Mouse (Mus musculus) heart, embryonic 15.5 days (tissue): ENCODE measurements around the gene Tmem136. TPM values are rescaled to one million over a fixed set of nuclear protein-coding genes. Genes with fewer than 3 reads are reported as not detected.

Experiments
- ATAC-seq: fragments of 200-750 bp; cut with Nextera tagmentation; replicated peaks from 2 replicates; pipeline ENCODE4 v1.8.0; 2017; ENCODE audit warnings: low read depth, moderate TSS enrichment; ENCODE audit not compliant: insufficient number of reproducible peaks, insufficient read depth, low FRiP score
- H3K27ac ChIP-seq: fragments of 300-500 bp; sonication (generic); 2 replicates; pipeline ENCODE4 v1.5.1; 2015; ENCODE audit warnings: mild to moderate bottlenecking, inconsistent platforms
- H3K27me3 ChIP-seq: fragments of 300-500 bp; sonication (generic); 2 replicates; pipeline ENCODE4 v1.6.1; 2015; ENCODE audit warnings: inconsistent platforms
- H3K36me3 ChIP-seq: fragments of 300-500 bp; sonication (generic); 2 replicates; pipeline ENCODE4 v1.6.1; 2015; ENCODE audit warnings: mild to moderate bottlenecking, inconsistent platforms
- H3K4me1 ChIP-seq: fragments of 300-500 bp; sonication (generic); replicated peaks from 2 replicates; pipeline ENCODE4 v1.6.1; 2015; ENCODE audit warnings: inconsistent platforms
- H3K4me2 ChIP-seq: fragments of 300-500 bp; sonication (generic); 2 replicates; pipeline ENCODE4 v1.6.1; 2015; ENCODE audit warnings: inconsistent platforms, mild to moderate bottlenecking, moderate library complexity
- H3K4me3 ChIP-seq: fragments of 300-500 bp; sonication (generic); 2 replicates; pipeline ENCODE4 v1.5.1; 2015; ENCODE audit warnings: mild to moderate bottlenecking, inconsistent platforms
- H3K9ac ChIP-seq: fragments of 300-500 bp; sonication (generic); 2 replicates; pipeline ENCODE4 v1.6.1; 2015; ENCODE audit warnings: mild to moderate bottlenecking, inconsistent platforms
- H3K9me3 ChIP-seq: fragments of 300-500 bp; sonication (generic); replicated peaks from 2 replicates; pipeline ENCODE4 v1.6.1; 2016; ENCODE audit warnings: inconsistent platforms
- WGBS: fragments of 180-500 bp; shearing (Covaris S2); methylation state at CpG from one replicate; pipeline ENCODE4 v1.1.7; 2015; ENCODE audit warnings: mixed read lengths; 5-methylcytosine and 5-hydroxymethylcytosine counted together
- polyA plus RNA-seq: library from polyadenylated mRNA; unstranded; fragments of >200 nt; fragmentation: Nextera tagmentation; extraction: Ambion mirVana; gene quantifications from 2 replicates; pipeline ENCODE4 v1.2.1, GENCODE M21; 2015

Gene Tmem136
- polyA plus RNA-seq, 1 experiment from 2014 or later, result 11.8 TPM

DNA sequence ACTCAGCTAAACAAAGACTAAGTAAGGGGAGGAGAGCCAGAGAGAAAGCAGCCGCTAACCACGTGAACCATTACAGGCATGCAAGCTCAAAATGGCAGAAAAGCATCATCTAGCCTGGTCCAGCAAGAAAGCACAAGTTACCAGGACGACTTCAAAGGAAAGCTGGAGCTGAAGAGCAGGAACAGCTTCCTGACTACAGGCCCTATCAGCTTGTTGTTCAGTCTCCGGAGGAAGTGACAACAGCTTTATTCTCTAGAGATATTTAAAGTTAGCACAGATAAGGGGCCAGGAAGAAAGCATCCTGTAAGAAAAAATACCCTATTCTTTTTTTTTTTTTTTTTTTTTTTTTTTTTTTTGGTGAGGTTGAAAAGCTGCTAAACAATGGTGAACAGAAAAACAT, 17.4 kb downstream of the Tmem136 start:
- H3K27me3 ChIP-seq, result no peaks in the 10 kb centered on the region
- H3K9me3 ChIP-seq, result no peaks in the 10 kb centered on the region
- H3K27ac ChIP-seq, result peak overlapping the region; percentile 42
- H3K4me2 ChIP-seq, result peak overlapping the region; percentile 13; the same call in 1 of the 2 replicates
- no peak overlapping the region for H3K9ac ChIP-seq
- H3K36me3 ChIP-seq, result no peaks in the 10 kb centered on the region
- H3K4me1 ChIP-seq, result peaks cover 43% of the 10 kb centered on the region
- 32% methylated on average over 4 of the region's 4 CpGs for WGBS
- no peak for ATAC-seq
- H3K4me3 ChIP-seq, result no peak overlapping the region

DNA sequence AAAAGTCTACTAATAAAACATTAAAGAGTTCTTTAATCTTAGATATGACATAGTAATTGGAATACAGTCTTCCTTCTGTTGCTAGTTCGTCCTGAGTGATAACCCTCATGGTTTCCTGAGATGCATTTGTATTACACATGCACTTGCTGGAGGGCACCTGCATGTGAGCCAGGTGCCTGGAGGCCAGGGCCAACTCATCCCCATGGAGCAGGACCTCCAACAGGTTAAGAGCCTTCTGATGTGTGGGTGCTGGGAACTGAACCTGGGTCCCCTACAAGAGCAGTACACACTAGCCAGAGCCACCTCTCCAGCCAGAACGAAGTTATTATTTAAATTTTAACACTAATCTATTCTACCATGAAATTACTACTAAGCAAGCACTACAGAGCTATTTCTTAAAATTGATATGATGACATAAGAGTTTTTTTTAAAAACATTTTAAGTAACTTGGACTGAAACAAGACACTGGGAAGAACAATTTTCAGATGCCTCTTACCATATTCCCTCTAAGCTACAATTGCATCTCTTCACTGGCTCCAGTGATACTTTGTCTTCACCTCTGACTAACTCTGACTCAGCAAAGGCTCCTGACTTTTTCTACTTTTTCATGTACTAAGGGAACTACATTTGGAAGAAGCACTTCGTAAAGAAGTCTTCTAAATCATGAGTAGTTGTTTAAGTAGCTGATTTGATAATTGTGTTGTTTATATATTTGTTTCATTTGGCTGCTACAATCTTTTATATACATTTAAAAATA, 18.4 kb downstream of the Tmem136 start:
- no peak overlapping the region for H3K4me3 ChIP-seq
- H3K27me3 ChIP-seq, result no peaks in the 10 kb centered on the region
- no peaks in the 10 kb centered on the region for H3K36me3 ChIP-seq
- 87% methylated on average over 3 of the region's 3 CpGs for WGBS
- H3K4me2 ChIP-seq, result no peak overlapping the region
- H3K9me3 ChIP-seq, result no peaks in the 10 kb centered on the region
- H3K27ac ChIP-seq, result no peak overlapping the region
- no peak for ATAC-seq
- H3K9ac ChIP-seq, result no peak overlapping the region
- H3K4me1 ChIP-seq, result peaks cover 39% of the 10 kb centered on the region

DNA sequence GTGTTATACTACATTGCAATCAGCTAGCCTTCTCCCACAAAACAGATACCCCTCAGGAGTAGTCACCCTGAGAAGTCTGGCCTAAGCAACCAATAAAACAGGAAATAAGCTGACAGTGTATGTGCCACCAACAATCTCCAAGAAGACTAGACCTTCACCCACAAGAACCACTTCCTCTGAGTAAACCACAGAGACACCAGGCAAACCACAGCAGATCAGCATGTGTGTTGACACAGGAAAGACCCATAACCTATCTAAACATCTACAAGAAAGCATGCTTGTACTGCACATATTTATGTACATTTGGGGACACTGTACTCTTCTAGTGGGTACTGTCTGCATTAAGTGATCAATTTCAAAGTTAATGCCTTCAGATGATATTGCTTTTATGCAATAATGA, 20.0 kb downstream of the Tmem136 start:
- Histone ChIP-seq H3K4me1 (peaks cover 28% of the 10 kb centered on the region), H3K9me3 (no peaks in the 10 kb centered on the region), H3K36me3 (no peaks in the 10 kb centered on the region), H3K4me3 (no peak overlapping the region), H3K27ac (no peak overlapping the region), H3K9ac (no peak overlapping the region), H3K27me3 (no peaks in the 10 kb centered on the region), H3K4me2 (no peak overlapping the region)
- ATAC-seq, result no peak

DNA sequence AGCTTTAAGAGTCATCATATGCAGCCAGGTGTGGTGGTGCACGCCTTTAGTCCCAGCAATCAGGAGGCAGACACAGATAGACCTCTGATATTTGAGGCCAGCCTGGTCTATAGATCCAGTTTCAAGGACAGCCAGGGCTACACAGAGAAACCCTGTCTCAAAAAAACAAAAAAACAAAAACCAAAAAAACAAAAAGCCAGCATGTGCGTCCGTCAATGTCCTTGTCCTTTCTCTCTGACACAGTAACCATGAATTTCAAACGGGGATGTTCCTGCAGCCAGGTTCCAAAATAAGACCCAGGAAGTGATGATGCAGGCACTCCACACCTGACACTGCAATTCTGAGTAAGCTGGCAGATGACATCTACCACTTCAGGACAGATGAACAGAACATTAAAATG, 21.5 kb downstream of the Tmem136 start:
- Histone ChIP-seq H3K4me3 (no peak overlapping the region), H3K27ac (no peak overlapping the region), H3K27me3 (no peaks in the 10 kb centered on the region), H3K9ac (no peak overlapping the region), H3K36me3 (no peaks in the 10 kb centered on the region), H3K9me3 (no peaks in the 10 kb centered on the region), H3K4me1 (peaks cover 29% of the 10 kb centered on the region), H3K4me2 (no peak overlapping the region)
- WGBS, result 82% methylated on average over 4 of the region's 4 CpGs
- no peak for ATAC-seq

DNA sequence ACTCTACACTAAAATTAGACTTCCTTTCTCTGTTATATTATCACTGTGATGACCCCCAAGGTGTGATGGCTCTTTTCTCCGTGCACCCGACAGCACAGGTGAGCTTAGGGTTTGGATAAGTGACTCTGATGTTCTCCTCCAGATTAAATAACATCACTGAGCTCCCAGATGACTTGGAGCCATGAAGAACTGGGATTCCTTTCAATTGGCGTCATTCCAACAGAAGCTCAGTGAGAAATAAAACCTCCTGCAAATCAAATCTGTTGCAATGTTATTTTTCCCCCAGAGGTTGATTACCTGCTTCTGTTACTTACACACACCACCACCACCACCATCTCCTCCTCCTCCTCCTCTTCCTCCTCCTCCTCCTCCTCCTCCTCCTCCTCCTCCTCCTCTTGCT, 22.6 kb downstream of the Tmem136 start:
- Histone ChIP-seq H3K9ac (no peak overlapping the region), H3K9me3 (no peaks in the 10 kb centered on the region), H3K27me3 (no peaks in the 10 kb centered on the region), H3K4me1 (peaks cover 25% of the 10 kb centered on the region), H3K36me3 (no peaks in the 10 kb centered on the region), H3K27ac (peak overlapping the region; percentile 37; the same call in 1 of the 2 replicates), H3K4me2 (no peak overlapping the region), H3K4me3 (no peak overlapping the region)
- 44% methylated on average over 3 of the region's 3 CpGs for WGBS
- ATAC-seq, result no peak

DNA sequence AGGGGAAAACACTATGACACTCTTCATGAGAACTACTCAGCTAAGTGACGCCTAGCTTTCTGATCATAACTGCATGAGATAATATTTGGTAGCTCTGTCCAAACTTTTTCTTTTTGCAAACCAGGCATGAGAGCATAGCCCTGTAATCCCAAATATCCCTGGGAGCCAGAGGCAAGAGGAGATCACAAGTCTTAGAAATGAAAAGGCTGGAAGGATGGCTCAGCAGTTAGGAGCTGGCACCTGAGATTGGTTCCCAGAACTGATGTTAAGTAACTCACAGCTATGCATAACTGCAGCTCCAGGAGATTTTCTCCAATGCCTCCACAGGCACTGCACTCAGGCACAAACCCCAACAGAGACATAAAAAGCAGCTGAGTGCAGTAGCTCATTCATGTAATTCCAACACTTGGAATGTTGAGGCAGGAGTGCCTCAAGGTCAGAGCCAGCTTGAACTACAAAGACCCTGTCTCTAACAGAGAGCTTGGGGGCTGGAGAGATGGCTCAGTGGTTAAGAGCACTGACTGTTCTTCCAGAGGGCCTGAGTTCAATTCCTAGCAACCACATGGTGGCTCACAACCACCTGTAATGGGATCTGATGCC, 30.6 kb downstream of the Tmem136 start:
- 59% methylated on average over 1 of the region's 1 CpGs for WGBS
- Histone ChIP-seq H3K36me3 (no peaks in the 10 kb centered on the region), H3K4me3 (no peak overlapping the region), H3K9ac (no peak overlapping the region), H3K4me2 (no peak overlapping the region), H3K9me3 (no peaks in the 10 kb centered on the region), H3K4me1 (peaks cover 38% of the 10 kb centered on the region), H3K27me3 (no peaks in the 10 kb centered on the region), H3K27ac (peak overlapping the region; percentile 18; the same call in 1 of the 2 replicates)
- no peak for ATAC-seq

DNA sequence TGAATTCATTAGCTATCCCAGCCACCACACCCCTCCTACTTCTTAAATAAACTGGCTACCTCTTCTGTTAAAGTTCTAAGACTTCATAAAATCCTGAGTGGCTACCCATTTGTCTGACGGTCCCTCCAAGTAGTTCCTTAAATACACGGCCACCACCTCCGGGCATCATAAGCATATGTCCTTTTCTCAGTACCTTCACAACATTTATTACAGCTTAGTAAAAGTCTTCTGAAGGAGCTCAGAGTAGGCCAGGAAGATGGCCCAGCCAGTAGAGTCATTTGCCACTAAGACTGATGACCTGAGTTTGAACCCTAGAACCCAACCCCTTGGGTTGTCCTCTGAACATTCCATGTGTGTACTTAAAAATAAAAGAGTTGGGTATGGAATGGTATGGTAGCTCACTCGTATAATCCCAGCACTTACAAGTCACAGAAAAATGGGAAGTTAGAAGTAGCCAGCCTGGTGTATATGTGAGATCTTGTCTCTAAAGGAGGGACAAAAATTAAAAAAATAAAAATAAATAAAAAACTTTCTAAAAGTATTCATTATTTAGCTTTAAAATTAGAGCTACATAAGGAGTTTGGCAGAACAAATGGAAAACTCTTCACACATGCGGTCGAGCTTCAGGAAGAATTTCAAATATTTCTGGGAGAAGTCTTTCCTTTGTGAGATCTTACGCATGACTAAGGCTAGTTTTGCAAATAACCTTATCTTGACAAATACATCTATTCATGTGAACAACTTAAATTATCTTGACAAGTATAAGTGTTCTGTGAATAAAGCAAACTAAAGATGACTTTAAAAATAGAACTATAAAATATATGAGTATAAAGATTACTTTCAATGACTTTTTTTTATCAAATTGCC, 31.6 kb downstream of the Tmem136 start:
- 57% methylated on average over 7 of the region's 7 CpGs for WGBS
- peaks cover 45% of the 10 kb centered on the region for H3K4me1 ChIP-seq
- no peak overlapping the region for H3K9ac ChIP-seq
- H3K4me2 ChIP-seq, result no peak overlapping the region
- ATAC-seq, result no peak
- no peaks in the 10 kb centered on the region for H3K36me3 ChIP-seq
- peak overlapping the region; percentile 34; the same call in 1 of the 2 replicates for H3K27ac ChIP-seq
- no peaks in the 10 kb centered on the region for H3K9me3 ChIP-seq
- H3K27me3 ChIP-seq, result no peaks in the 10 kb centered on the region
- H3K4me3 ChIP-seq, result no peak overlapping the region

DNA sequence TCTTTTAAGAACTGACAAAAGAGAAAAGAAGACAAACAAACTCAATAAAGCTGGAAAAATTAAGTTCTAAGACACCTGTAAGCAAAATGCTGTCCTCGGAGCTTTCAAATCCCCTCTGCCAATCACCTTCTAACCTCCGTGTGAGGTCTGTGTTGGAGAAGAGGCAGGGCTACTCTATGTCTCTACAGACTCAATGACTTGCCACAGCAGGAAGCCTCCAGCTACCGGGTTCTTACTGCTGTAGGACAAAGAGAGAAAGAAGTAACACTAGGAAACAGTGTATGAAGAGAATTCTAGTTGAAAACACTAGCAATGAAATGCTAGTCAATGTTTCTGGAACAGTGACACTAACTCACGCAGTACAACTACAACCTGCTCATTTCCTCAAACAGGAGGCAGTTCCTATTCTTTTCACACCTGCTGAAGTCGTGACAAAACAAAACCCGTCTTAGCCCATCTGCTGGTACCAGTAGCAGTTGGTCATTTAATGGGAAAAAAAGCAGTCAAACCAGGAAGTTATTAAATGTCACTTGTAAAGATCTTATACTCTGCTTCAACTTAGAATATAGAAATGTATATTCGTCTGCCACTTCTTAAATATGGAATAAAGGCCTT, 32.8 kb downstream of the Tmem136 start:
- no peaks in the 10 kb centered on the region for H3K9me3 ChIP-seq
- H3K27me3 ChIP-seq, result no peaks in the 10 kb centered on the region
- H3K36me3 ChIP-seq, result no peaks in the 10 kb centered on the region
- peaks cover 45% of the 10 kb centered on the region for H3K4me1 ChIP-seq
- no peak overlapping the region for H3K27ac ChIP-seq
- no peak overlapping the region for H3K9ac ChIP-seq
- ATAC-seq, result no peak
- WGBS, result 61% methylated on average over 7 of the region's 7 CpGs
- H3K4me3 ChIP-seq, result no peak overlapping the region
- no peak overlapping the region for H3K4me2 ChIP-seq

DNA sequence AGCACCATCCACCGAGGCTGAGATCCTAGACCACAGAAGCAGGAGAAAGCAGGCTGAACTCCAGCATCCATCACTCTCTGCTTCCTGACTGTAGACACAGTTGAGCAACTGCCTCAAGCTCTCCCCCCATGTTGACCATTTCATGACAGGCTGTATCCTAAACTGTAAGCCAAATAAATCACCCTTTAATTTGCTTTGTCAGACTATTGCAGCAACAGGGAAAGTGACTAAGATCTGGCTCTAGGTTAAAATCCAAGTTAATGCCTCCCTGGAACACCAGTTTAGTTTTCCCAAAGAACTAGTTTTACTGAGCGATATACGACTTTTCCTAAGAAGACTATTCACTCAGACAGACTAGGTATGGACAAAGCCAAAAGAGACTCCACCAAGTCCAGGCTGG, 37.7 kb downstream of the Tmem136 start:
- peaks cover 32% of the 10 kb centered on the region for H3K4me1 ChIP-seq
- no peaks in the 10 kb centered on the region for H3K27me3 ChIP-seq
- WGBS, result 81% methylated on average over 3 of the region's 3 CpGs
- no peak overlapping the region for H3K4me2 ChIP-seq
- no peak overlapping the region for H3K27ac ChIP-seq
- no peak for ATAC-seq
- H3K9ac ChIP-seq, result no peak overlapping the region
- H3K9me3 ChIP-seq, result no peaks in the 10 kb centered on the region
- no peak overlapping the region for H3K4me3 ChIP-seq
- no peaks in the 10 kb centered on the region for H3K36me3 ChIP-seq

DNA sequence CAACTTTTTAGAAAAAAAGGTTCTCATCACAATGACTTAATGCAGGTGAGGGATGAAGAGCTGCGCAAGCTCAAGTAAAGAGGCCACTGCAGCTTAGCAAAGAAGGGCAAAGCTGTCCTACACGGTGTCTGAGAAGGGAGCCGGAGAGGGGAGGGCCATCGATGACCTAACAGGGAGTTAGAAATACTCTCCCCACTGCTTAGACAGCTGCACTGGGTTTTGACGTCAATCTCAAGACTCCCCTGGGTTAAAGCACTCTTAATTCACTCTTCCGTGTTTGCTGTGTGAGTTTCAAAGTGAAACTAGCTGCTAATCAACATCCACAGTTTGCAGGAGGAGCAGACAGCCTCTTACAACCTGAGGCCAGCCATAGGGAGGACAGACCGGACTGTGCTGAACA, 40.2 kb downstream of the Tmem136 start:
- Histone ChIP-seq H3K9me3 (no peaks in the 10 kb centered on the region), H3K9ac (no peak overlapping the region), H3K27me3 (no peaks in the 10 kb centered on the region), H3K4me1 (peaks cover 26% of the 10 kb centered on the region), H3K4me2 (no peak overlapping the region), H3K27ac (no peak overlapping the region), H3K4me3 (no peak overlapping the region), H3K36me3 (no peaks in the 10 kb centered on the region)
- ATAC-seq, result no peak
- WGBS, result 69% methylated on average over 7 of the region's 7 CpGs

DNA sequence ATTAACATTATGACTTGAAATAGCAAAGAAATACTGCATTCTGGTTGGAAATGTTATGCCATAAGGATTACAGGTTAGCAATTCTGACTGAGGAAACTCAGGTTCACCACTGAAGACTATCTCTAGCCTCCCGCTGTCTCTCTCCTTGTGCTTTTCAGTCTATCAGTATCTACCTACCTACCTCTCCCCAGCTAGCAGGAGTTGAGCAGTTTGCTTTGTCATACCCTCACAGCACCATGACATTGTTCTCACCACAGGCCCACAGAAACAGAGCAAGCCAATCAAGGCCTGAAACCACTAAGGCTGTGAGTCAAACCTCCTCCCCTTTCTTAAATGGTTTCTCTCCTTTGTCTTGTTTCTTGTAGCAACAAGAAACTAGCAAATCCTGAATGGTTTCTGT, 41.8 kb downstream of the Tmem136 start:
- Histone ChIP-seq H3K36me3 (no peaks in the 10 kb centered on the region), H3K4me2 (no peak overlapping the region), H3K27me3 (no peaks in the 10 kb centered on the region), H3K9me3 (no peaks in the 10 kb centered on the region), H3K27ac (no peak overlapping the region), H3K4me1 (peaks cover 19% of the 10 kb centered on the region), H3K4me3 (no peak overlapping the region), H3K9ac (no peak overlapping the region)
- no peak for ATAC-seq
- 96% methylated on average over 1 of the region's 1 CpGs for WGBS
